Mouse (Mus musculus): ENCODE measurements around the gene Trak1. TPM values are rescaled to one million over a fixed set of nuclear protein-coding genes. Genes with fewer than 3 reads are reported as not detected.

The Trak1 gene
- polyA plus RNA-seq, 1 experiment = 103 TPM

- 74% methylated on average over 7 of the region's 7 CpGs for WGBS
- Histone ChIP-seq H3K27ac (ENCODE audit: insufficient read depth, low read length) (no peak overlapping the region), H3K4me1 (ENCODE audit: control insufficient read depth, insufficient read depth, low read length) (peaks cover 36% of the 10 kb centered on the region), H3K4me3 (replicated peaks; ENCODE audit: insufficient read depth, low read depth, low read length) (no peak overlapping the region), H3K27me3 (ENCODE audit: control insufficient read depth, insufficient read depth, low read length) (no peaks in the 10 kb centered on the region)
- TF ChIP-seq POLR2A (IDR thresholded peaks at IDR 0.05; ENCODE audit: borderline replicate concordance, insufficient read depth, low read length) = no peak
- no peak for TF ChIP-seq CTCF (IDR thresholded peaks at IDR 0.05; ENCODE audit: borderline replicate concordance, insufficient read depth, low read depth, low read length)
- no peak for DNase-seq
These were observed 119.8 kb downstream of the Trak1 start for GRCm38 (mm10) chr9:121416872-121417637.

GRCm38 (mm10) chr9:121419011-121419410, 121.7 kb downstream of the Trak1 start:
- Histone ChIP-seq H3K27ac (ENCODE audit: insufficient read depth, low read length) (no peak overlapping the region), H3K27me3 (ENCODE audit: control insufficient read depth, insufficient read depth, low read length) (no peaks in the 10 kb centered on the region), H3K4me3 (replicated peaks; ENCODE audit: insufficient read depth, low read depth, low read length) (no peak overlapping the region), H3K4me1 (ENCODE audit: control insufficient read depth, insufficient read depth, low read length) (peaks cover 51% of the 10 kb centered on the region)
- no peak for DNase-seq
- 47% methylated on average over 3 of the region's 3 CpGs for WGBS
- TF ChIP-seq CTCF (IDR thresholded peaks at IDR 0.05; ENCODE audit: borderline replicate concordance, insufficient read depth, low read depth, low read length) (no peak), POLR2A (IDR thresholded peaks at IDR 0.05; ENCODE audit: borderline replicate concordance, insufficient read depth, low read length) (no peak)

GRCm38 (mm10) chr9:121419573-121419972, 122.3 kb downstream of the Trak1 start:
- Histone ChIP-seq H3K4me3 (replicated peaks; ENCODE audit: insufficient read depth, low read depth, low read length) (no peak overlapping the region), H3K4me1 (ENCODE audit: control insufficient read depth, insufficient read depth, low read length) (peaks cover 50% of the 10 kb centered on the region), H3K27ac (ENCODE audit: insufficient read depth, low read length) (no peak overlapping the region), H3K27me3 (ENCODE audit: control insufficient read depth, insufficient read depth, low read length) (no peaks in the 10 kb centered on the region)
- no peak for TF ChIP-seq POLR2A (IDR thresholded peaks at IDR 0.05; ENCODE audit: borderline replicate concordance, insufficient read depth, low read length)
- no peak for TF ChIP-seq CTCF (IDR thresholded peaks at IDR 0.05; ENCODE audit: borderline replicate concordance, insufficient read depth, low read depth, low read length)
- no peak for DNase-seq
- 66% methylated on average over 7 of the region's 7 CpGs for WGBS

GRCm38 (mm10) chr9:121420817-121421216, 123.5 kb downstream of the Trak1 start:
- 79% methylated on average over 6 of the region's 6 CpGs for WGBS
- no peaks in the 10 kb centered on the region for H3K27me3 ChIP-seq (ENCODE audit: control insufficient read depth, insufficient read depth, low read length)
- TF ChIP-seq CTCF (IDR thresholded peaks at IDR 0.05; ENCODE audit: borderline replicate concordance, insufficient read depth, low read depth, low read length) = no peak
- TF ChIP-seq POLR2A (IDR thresholded peaks at IDR 0.05; ENCODE audit: borderline replicate concordance, insufficient read depth, low read length) = no peak
- H3K4me1 ChIP-seq (ENCODE audit: control insufficient read depth, insufficient read depth, low read length) = peaks cover 51% of the 10 kb centered on the region
- no peak overlapping the region for H3K4me3 ChIP-seq (replicated peaks; ENCODE audit: insufficient read depth, low read depth, low read length)
- no peak overlapping the region for H3K27ac ChIP-seq (ENCODE audit: insufficient read depth, low read length)
- DNase-seq = no peak

- no peak overlapping the region for H3K4me3 ChIP-seq (replicated peaks; ENCODE audit: insufficient read depth, low read depth, low read length)
- TF ChIP-seq CTCF (IDR thresholded peaks at IDR 0.05; ENCODE audit: borderline replicate concordance, insufficient read depth, low read depth, low read length) = no peak
- no peak for TF ChIP-seq POLR2A (IDR thresholded peaks at IDR 0.05; ENCODE audit: borderline replicate concordance, insufficient read depth, low read length)
- H3K27ac ChIP-seq (ENCODE audit: insufficient read depth, low read length) = no peak overlapping the region
- WGBS = 82% methylated on average over 5 of the region's 5 CpGs
- peaks cover 55% of the 10 kb centered on the region for H3K4me1 ChIP-seq (ENCODE audit: control insufficient read depth, insufficient read depth, low read length)
- DNase-seq = no peak
- H3K27me3 ChIP-seq (ENCODE audit: control insufficient read depth, insufficient read depth, low read length) = no peaks in the 10 kb centered on the region
These were observed 125.1 kb downstream of the Trak1 start for GRCm38 (mm10) chr9:121422402-121422801.

GRCm38 (mm10) chr9:121423621-121424020, 126.3 kb downstream of the Trak1 start:
- H3K27ac ChIP-seq (ENCODE audit: insufficient read depth, low read length) = no peak overlapping the region
- TF ChIP-seq POLR2A (IDR thresholded peaks at IDR 0.05; ENCODE audit: borderline replicate concordance, insufficient read depth, low read length) (no peak), CTCF (IDR thresholded peaks at IDR 0.05; ENCODE audit: borderline replicate concordance, insufficient read depth, low read depth, low read length) (no peak)
- no peak for DNase-seq
- no peaks in the 10 kb centered on the region for H3K27me3 ChIP-seq (ENCODE audit: control insufficient read depth, insufficient read depth, low read length)
- no peak overlapping the region for H3K4me3 ChIP-seq (replicated peaks; ENCODE audit: insufficient read depth, low read depth, low read length)
- 81% methylated on average over 6 of the region's 6 CpGs for WGBS
- peaks cover 61% of the 10 kb centered on the region for H3K4me1 ChIP-seq (ENCODE audit: control insufficient read depth, insufficient read depth, low read length)

GRCm38 (mm10) chr9:121424281-121425164, 127.2 kb downstream of the Trak1 start:
- DNase-seq = no peak
- Histone ChIP-seq H3K4me3 (replicated peaks; ENCODE audit: insufficient read depth, low read depth, low read length) (no peak overlapping the region), H3K27ac (ENCODE audit: insufficient read depth, low read length) (no peak overlapping the region), H3K27me3 (ENCODE audit: control insufficient read depth, insufficient read depth, low read length) (no peaks in the 10 kb centered on the region), H3K4me1 (ENCODE audit: control insufficient read depth, insufficient read depth, low read length) (peaks cover 61% of the 10 kb centered on the region)
- no peak for TF ChIP-seq POLR2A (IDR thresholded peaks at IDR 0.05; ENCODE audit: borderline replicate concordance, insufficient read depth, low read length)
- WGBS = 56% methylated on average over 16 of the region's 16 CpGs

All from cerebellum, adult 2 months (tissue).